Mouse (Mus musculus) olfactory bulb, adult 2 months (tissue): ENCODE data around the gene Gm20479. TPM values are rescaled to one million over a fixed set of nuclear protein-coding genes. Genes with fewer than 3 reads are reported as not detected.

Experiments used
- H3K27ac ChIP-seq: fragments of 200-500 bp; 2 replicates; pipeline ENCODE4 v1.5.1; 2012; ENCODE audit warnings: low read depth, low read length; ENCODE audit not compliant: insufficient read depth
- H3K4me1 ChIP-seq: fragments of 200-500 bp; 2 replicates; pipeline ENCODE4 v1.6.1; 2012; ENCODE audit warnings: low read length; ENCODE audit not compliant: control insufficient read depth, insufficient read depth
- H3K4me3 ChIP-seq: fragments of 200-500 bp; 2 replicates; pipeline ENCODE4 v1.5.1; 2012; ENCODE audit warnings: mild to moderate bottlenecking, low read depth, low read length, moderate library complexity; ENCODE audit not compliant: insufficient read depth
- CTCF ChIP-seq: fragments of 200-500 bp; IDR thresholded peaks from 2 replicates; pipeline ENCODE4 v1.5.1; 2012; ENCODE audit warnings: low read depth, mild to moderate bottlenecking, low read length, moderate library complexity; ENCODE audit not compliant: insufficient read depth
- POLR2A ChIP-seq: fragments of 200-500 bp; IDR thresholded peaks from 2 replicates; pipeline ENCODE4 v1.6.1; 2012; ENCODE audit warnings: mild to moderate bottlenecking, low read depth, low read length, moderate library complexity; ENCODE audit not compliant: insufficient read depth
- WGBS: fragments of 180-500 bp; shearing (Covaris S2); methylation state at CpG from one replicate; pipeline ENCODE4 v1.1.7; 2018; 5-methylcytosine and 5-hydroxymethylcytosine counted together
- polyA plus RNA-seq: library from polyadenylated mRNA; stranded (reverse); fragments of >200 nt; gene quantifications from 2 replicates; pipeline ENCODE4 v1.2.4, GENCODE M21; 2012; ENCODE audit warnings: low replicate concordance; ENCODE audit not compliant: missing spikeins, insufficient read depth, insufficient read length

Gene Gm20479
- polyA plus RNA-seq, 1 experiment = not detected

- no peak for TF ChIP-seq CTCF
- TF ChIP-seq POLR2A = no peak
These were observed 17.7 kb downstream of the Gm20479 start for GRCm38 (mm10) chr7:27339519-27339918.

DNA sequence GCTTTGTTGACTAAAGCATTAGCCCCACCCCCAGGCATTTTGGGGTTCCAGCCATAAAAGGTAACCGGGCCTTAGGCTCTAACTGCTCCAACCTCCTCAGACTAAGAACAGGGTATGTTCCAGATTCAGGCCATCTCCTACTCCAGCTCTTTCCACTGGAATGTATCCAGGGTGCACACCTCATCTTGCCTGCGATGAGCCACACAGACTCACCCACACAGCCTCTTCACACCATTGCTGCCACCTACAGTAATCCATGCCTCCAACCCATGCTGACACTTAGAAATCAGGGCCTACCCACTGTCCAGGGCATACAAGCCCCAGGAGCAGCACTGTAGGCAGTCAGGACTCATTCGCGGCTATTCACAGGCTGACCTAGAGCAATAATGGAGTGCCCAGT, 18.1 kb downstream of the Gm20479 start:
- Histone ChIP-seq H3K27ac (peak overlapping the region; percentile 79), H3K4me3 (peak overlapping the region; percentile 56), H3K4me1 (peaks cover 34% of the 10 kb centered on the region)
- TF ChIP-seq CTCF = no peak
- TF ChIP-seq POLR2A = no peak
- 20% methylated on average over 4 of the region's 4 CpGs for WGBS

More at GRCm38 (mm10) chr7:27339519-27339918, 17.7 kb downstream of the Gm20479 start:
- Histone ChIP-seq H3K4me3 (peak overlapping the region; percentile 56), H3K4me1 (peaks cover 34% of the 10 kb centered on the region), H3K27ac (peak overlapping the region; percentile 79)
- 6% methylated on average over 7 of the region's 7 CpGs for WGBS

DNA sequence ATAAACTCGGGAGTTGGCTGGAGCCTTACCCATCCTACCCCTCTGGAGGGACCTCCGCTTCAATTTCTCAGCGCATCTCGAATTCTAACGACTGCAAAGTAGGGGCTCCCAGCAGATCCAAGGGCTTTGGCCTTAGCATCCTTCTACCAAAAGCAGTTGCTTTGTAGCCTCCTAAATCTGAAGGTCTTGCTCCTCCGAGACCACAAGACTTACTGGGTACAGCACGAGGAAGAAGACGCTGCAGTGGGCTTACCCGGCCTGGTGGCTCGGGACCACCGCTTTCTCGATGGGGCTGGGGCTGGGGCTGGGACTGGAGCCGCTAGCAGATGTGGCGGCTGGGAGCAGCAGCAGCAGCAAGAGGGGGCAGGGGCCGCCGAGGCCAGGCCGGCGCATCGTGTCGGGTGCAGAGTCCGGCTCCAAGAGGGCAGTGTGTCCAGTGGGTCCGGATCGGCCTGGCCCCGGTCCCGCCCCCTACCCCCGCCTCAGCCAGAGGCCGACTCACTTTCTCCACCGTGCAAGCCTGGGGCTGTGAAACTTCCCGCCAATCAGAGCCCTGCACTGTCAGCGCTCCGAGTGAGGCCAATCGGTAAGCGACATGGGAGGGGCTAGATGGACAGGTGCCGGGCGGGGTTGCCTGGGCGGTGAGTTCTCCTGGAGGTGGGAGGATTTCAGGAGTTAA, 19.9 kb downstream of the Gm20479 start, which contains the start of gene Ltbp4:
Gene Ltbp4 (minus strand): TSS at position 518 of the 679 bp plus-strand sequence.
- H3K4me3 ChIP-seq = peak within 1 kb of the TSS; percentile 34
- 19% methylated on average over 36 of the region's 36 CpGs for WGBS
- peaks cover 43% of the 10 kb centered on the region for H3K4me1 ChIP-seq
- no peak within 1 kb of the TSS for H3K27ac ChIP-seq
- TF ChIP-seq CTCF (no peak), POLR2A (no peak)

GRCm38 (mm10) chr7:27335928-27336823, 21.0 kb downstream of the Gm20479 start:
- Histone ChIP-seq H3K27ac (no peak overlapping the region), H3K4me3 (peak overlapping the region; percentile 34), H3K4me1 (peaks cover 50% of the 10 kb centered on the region)
- TF ChIP-seq CTCF = peak; percentile 96
- no peak for TF ChIP-seq POLR2A
- 5% methylated on average over 47 of the region's 47 CpGs for WGBS

- TF ChIP-seq POLR2A (no peak), CTCF (no peak)
- H3K4me3 ChIP-seq = no peak overlapping the region
- 64% methylated on average over 15 of the region's 15 CpGs for WGBS
- no peak overlapping the region for H3K27ac ChIP-seq
- H3K4me1 ChIP-seq = peaks cover 55% of the 10 kb centered on the region
These were observed 22.1 kb downstream of the Gm20479 start for GRCm38 (mm10) chr7:27335011-27335720.

- H3K4me3 ChIP-seq = no peak overlapping the region
These were observed 22.8 kb downstream of the Gm20479 start for GRCm38 (mm10) chr7:27334405-27334911.

GRCm38 (mm10) chr7:27333316-27333941, 23.8 kb downstream of the Gm20479 start:
- Histone ChIP-seq H3K27ac (no peak overlapping the region), H3K4me1 (peaks cover 64% of the 10 kb centered on the region), H3K4me3 (peak overlapping the region; percentile 56)
- TF ChIP-seq POLR2A = no peak
- no peak for TF ChIP-seq CTCF
- WGBS = 2% methylated on average over 76 of the region's 77 CpGs

More at GRCm38 (mm10) chr7:27334405-27334911, 22.8 kb downstream of the Gm20479 start:
- TF ChIP-seq CTCF (no peak), POLR2A (no peak)
- 34% methylated on average over 32 of the region's 32 CpGs for WGBS
- Histone ChIP-seq H3K27ac (no peak overlapping the region), H3K4me1 (peaks cover 60% of the 10 kb centered on the region)
